Mouse (Mus musculus) embryo, embryonic 11.5 days (tissue): ENCODE results near the gene Tfeb.

ENCODE experiments used
- DNase-seq: peaks from one replicate; pipeline ENCODE4 v3.0.0-alpha.2; 2012; ENCODE audit warnings: low read depth, low spot score

Tfeb gene

DNA sequence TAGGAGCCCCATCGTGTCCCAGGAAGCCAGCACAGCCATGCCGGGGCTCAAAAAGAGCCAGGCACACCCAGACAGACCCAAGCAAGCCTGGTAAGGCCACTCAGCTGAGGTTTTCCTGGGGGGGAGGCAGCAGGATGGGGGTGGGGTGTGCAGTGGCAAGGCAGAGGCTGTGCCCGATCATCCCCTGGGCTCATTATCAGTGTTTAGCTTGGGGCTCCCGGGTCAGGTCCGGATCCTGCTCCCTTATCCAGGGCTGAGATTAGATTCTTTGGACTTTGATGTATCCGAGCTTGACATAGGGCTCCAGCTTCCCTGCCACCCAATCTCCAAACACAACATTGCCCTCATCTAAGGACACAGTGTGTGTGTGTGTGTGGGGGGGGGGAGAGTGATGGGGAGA lies 24.9 kb upstream of the Tfeb start:
- no peak for DNase-seq

DNA sequence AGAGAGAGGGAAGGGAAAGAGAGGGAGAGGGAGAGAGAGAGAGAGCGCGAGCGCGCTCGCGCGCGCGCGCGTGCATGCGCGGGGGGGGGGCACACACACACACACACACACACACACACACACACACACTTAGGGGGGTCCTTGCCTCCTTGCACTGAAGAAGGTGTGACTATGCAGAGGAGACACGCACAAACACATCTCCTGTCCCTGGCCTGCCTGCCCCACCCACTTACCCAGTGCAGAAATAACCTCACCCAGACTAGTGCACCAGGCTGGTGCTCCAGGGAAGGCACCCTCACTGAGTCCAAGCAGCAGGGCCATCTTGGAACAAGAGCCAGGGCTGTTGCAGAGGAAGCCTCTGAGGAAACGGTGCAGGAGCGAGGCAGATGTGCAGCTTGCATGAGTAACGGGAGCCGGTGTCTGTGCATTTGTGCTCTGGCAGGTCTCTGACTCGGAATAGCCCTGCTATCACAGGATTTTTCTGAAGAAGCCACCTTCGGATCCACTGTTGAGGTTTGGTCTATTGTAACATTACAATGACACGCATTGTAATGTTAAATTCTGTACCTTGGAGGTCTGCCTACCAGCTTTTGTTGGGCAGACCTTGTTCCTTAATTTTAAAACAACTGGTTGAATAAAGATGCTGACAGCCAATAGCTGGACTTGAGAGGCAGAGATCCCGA lies 23.8 kb upstream of the Tfeb start:
- DNase-seq = no peak

DNA sequence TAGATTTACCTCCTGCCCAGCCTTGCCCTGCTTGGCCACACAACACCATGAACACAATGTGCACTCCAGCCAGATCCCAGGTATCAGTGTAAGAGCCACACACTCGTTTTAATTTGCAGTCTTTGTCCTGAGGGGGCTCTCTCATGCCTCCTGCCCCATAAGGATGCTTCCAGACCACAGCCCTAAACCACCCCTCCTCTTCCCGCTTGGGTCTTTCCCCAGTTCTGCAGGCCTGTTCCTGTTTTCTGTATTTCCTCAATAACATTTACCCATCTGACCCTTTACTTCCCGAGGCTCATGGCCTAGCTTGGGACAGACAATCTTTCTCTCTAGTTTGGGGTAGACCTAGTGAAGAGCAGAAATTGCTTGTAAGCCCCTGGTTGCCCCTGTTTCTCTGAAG lies 21.8 kb upstream of the Tfeb start:
- DNase-seq = no peak

DNA sequence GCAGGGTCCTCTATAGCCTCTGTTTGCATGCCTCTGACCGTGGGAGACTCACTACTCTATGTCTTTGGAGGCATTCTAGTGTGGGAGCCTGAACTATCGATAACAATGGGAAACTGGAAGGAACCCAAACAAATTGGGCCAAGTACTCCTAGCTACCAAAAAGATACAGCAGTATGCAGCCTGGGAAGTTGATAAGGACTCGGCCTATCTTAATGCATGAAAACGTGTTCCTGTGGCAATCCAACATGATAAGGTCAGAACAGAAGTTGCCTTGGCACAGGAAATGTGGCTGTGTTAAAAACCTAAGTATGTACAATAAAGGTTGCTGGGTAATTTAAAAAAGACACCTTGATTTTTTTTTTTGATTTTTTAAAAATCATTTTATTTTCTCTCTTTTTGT lies 15.6 kb upstream of the Tfeb start:
- DNase-seq = no peak

DNA sequence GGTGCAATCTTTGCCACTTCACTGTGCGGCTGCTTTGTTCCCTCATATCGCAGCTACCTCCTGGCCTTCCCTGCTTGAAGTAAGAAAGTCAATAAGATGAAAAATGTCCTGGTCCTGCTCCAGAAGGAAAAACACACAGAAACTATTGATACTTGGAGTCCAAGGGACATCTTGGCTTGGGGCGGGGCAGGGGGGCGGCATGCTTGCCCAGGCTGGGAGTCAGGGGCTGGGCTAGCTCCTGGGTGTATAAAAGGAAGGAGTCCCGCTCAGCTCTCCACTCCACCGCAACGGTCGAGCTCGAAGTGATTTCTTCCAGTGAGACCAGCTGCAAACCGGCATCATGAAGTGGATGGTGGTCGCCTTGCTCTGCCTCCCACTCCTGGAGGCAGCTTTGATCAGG lies 10.3 kb upstream of the Tfeb start, which contains the start of gene Pgc:
TSS of gene Pgc (plus strand) at position 277 of the 400 bp plus-strand sequence.
- DNase-seq = no peak

DNA sequence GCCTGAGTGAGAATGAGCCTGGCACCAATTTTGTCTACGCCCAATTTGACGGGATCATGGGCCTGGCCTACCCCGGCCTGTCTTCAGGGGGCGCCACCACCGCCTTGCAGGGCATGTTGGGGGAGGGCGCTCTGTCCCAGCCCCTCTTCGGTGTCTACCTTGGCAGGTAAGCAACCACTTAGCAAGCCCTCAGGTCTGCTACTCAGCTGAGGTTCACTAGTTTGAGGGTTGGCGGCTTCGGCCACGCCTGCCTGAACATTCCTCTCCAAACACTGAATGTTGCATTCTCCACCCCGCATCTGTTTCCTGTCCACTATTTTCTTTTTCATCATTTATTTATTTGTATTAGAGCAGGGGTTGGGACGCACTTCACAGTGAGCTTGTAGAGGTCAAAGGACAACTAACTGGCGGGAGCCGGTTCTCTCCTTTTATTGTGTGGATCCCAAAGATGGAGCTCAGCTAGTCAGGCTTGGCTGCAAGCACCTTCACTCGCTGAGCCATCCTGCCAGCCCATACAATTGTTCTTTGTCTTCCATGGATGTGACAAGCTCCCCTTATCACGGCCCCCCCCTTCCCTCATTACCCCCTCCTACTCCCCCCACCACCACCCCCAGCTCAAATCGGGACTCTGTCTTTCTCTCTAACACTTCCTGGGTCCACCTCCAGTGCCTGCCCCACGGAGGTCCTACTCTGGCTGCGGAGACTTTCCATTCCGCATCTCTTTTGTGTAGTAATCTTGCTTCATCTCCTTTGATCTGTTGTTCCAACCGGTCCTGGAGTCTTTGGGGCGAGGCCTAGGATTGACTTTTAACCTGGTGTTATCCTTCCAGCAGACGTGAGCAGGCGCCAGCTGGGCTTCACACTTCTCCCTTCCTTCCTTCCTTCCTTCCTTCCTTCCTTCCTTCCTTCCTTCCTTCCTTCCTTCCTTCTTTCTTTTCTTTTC lies 5.9 kb upstream of the Tfeb start:
- DNase-seq = no peak

DNA sequence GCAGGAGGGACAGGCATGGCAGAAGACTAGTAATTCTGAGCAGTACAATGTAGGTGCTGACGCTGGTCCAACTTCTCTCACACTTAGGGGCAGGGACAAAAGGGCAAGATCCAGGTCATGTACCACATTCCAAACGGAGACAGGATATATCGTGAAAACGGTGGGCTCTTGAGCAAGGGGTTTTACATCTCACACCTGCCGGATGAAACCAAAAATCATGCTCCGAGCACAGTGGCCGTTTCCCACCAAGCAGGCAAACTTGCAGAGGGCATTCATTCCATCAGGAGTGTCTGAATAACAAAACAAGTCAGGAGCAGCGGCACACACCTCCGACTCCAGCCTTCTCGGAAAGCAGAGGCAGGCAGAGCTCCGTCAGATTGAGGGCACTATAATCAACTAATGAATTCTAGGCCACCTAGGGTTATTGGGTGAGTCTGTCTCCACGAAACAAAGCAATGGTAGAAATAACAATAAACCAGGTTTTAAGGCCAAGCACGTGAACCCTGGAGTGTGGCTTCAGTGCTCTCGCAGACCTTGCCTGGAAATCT lies 1.2 kb upstream of the Tfeb start:
- no peak for DNase-seq

DNA sequence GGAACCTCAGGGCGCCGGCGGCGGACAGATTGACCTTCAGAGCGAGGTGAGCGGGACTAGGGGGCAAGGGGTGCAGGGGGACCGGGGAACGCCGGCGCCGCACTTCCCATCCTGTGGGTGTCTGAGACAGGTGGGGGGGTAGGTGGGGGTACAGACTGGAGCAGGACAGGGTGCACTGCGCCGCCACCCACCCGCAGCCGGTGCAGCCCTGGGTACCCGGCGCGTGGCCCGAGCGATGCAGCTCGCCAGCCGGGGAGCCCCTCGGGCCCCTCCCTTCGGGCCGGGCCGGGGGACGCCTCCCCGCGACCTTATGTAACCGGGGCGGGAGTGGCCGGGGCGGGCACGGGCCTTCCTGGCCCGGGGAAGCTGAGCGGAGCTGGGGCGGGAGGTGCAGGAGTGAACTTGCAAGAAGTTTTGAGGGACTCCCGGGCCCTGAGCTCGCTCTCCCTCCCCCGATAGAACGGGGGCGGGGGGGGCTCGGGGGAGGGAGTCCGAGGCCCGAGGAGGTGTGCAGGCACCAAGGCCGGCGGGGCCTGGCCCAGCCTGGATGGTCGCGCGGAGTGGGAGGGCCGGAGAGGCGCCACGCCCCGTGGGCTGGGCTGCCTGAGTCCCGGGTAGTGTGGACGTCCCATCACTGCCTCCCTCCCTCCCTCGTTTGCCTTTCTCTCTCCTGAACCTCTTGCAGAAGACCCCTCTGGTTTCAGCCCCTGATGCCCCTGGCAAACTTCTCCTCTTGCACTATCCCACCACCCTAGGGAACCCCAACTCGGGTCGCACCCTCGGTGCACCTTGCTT lies 638 bp downstream of the Tfeb start:
- DNase-seq = peak; percentile 46

DNA sequence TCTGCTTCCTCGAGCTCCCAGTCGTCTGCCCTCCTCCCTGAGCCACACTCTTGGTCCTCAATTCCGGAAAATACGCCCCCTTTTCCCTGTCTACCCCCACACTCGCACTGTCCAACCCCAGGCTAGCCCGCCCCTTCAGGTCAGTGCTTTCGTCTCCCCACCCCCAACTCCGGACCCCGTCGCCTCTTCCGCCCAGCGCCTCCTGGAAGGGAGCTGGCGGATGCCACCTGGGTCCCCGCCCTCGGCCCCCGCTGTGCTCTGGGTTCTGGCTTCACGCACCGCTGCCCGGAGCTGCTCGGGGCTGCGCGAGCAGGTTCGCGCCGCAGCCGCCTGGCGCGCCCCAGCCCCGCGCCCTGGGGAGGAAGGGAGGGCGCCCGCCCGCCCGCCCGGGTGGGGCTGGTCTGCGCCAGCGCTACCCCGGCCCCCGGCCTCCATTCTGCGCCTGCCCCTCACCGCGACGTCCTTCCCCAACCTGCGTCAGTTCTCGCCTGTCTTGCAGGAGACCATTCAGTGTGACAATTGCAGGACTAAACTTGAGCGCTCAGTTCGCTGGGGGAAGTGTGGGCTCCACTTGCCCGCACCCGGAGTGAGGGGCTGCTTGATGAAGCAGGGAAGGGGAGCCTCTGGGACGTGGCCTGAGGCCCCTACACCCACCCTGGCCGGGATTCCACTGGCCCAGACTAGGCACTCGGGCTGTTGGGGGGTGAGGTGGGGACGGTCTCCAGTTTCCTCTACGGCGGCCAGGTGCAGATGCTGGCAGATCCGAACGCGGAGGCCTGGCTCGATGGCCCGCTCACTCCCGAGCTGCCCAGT lies 1.4 kb downstream of the Tfeb start:
- DNase-seq = no peak

DNA sequence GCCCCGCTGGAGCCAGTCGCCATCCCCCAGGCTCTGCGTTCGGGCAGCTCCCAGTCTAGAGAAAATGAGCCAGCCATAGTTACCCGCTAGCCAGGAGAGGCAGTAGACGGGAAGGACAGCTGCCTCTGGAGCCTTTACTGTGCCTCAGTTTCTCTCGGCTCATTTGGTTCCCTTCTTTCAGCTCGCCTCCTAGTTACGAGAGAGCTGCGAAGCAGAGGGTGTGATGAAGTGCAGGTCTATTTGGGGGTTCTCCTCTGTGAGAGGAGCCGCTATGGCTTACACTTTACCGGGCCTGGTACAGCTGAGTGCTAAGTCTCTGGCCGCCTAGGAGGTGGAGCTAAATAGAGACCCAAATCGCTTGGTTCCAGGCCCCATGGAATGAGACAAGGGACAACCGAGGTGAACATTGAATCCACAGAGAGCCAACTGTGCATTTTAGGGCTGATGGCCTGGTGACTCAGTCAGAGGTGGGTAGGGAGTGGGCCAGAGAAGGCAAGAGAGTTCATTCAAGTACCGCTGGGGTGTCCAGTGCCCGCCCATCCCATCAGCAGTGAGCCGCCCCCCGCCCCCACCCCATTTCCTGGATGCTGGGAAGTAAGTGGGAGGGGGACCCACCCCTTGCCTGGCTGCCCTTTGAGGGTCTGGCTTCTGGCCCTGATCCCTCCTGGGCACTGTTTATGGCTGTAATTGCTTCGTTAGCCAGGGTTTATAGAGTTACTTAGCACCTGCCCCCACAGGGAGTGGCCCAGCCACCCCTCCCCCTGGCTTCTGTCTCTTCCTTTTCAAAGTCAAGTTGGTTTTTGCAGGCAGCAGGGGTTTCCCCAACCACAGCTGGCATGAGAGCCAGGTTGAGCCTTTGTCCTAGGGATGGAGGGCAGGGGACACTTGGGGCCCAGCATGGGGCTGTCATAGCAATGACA lies 2.3 kb downstream of the Tfeb start:
- DNase-seq = no peak

DNA sequence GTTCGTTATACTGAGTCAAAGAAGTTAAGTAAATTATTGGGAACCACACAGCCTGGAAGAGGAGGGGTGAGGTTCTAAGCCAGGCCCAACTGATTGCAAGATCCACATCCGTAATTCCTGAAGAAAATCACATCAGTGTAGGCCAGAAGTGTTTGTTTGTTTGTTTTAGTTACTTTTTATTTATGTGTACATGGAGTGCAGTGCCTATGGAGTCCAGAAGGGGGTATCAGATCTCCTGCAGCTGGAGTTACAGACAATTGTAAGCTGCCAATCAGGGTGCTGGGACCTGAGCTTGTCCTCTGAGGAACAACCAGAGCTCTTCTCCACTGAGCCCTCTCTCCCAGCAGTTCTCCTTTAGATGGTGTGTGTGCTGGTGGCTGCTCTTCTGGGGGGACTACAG lies 3.4 kb downstream of the Tfeb start:
- no peak for DNase-seq

DNA sequence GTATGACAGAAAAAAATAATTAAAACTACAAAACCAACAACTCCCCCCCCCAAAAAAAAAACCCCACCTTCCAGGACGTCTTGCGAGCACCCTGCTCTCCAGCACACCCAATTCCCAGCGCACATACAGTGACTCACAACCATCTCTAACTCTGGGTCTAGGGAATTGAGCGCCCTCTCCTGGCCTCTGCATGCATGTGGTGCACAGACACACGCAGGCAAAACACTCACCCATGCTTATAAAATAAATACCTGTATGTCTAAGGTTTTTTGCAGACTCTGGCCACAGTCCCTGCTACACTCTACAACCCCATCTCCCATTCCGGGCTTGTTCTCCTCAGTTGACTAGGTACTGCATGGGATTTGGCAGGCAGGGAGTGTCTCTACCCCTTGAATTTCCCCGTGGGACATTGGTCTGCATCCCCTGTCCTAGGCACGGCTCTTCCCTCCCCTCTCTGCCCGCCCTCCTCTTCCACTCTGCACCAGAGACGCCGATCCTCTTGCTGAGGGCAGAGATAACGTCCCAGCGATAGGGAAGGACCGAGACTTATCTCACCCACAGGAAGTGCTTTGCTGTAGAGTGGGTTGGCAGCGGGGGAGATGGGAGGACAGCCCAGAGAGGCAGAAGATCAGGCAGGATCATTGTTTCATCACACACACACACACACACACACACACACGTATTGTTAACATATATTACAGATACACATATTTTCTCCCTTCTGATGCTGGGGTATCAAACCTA lies 6.3 kb downstream of the Tfeb start:
- no peak for DNase-seq

DNA sequence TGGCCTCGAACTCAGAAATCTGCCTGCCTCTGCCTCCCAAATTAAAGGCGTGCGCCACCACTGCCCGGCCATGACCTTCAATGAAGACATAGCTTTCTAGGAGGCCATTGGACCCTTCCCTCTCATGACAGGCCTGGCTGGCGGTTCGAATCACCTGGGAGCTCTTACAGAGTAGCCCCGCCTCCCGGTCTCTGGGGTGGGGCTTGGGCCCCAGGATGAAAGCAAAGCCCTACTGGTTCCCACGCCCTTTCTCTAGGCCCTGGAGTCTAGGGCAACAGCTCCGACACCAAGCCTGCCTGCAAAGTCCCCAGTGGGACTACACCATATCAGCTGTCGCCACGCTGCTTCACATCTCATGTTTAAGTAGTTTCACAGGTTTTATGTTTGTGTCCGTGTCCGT lies 7.3 kb downstream of the Tfeb start:
- DNase-seq = no peak

DNA sequence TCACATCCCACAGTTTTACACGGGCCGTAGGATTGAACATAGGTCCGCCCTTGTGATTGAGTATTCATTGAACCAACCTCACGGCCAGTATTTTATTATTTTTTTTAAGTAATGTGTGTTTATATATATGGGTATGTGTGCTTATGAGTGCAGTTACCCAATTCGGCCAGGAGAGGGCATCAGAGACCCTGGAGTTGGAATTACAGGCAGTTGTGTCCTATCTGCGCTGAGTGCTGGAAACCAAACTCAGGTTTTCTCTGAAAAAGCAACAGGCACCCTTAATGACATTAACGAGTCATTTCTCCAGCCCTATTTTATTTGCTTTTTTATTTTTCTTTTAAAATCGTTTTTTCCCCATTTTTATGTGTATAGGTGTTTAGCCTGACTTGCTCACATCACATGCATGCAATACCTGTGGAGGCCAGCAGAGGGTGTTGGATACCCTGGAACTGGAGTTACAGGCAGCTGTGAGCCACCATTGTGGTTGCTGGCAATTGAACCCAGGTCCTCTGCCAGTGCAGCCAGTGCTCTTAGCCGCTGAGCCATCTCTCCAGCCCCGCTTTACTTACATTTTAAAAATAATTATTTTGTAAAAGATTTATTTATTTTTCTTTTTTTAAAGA lies 8.0 kb downstream of the Tfeb start:
- DNase-seq = no peak

DNA sequence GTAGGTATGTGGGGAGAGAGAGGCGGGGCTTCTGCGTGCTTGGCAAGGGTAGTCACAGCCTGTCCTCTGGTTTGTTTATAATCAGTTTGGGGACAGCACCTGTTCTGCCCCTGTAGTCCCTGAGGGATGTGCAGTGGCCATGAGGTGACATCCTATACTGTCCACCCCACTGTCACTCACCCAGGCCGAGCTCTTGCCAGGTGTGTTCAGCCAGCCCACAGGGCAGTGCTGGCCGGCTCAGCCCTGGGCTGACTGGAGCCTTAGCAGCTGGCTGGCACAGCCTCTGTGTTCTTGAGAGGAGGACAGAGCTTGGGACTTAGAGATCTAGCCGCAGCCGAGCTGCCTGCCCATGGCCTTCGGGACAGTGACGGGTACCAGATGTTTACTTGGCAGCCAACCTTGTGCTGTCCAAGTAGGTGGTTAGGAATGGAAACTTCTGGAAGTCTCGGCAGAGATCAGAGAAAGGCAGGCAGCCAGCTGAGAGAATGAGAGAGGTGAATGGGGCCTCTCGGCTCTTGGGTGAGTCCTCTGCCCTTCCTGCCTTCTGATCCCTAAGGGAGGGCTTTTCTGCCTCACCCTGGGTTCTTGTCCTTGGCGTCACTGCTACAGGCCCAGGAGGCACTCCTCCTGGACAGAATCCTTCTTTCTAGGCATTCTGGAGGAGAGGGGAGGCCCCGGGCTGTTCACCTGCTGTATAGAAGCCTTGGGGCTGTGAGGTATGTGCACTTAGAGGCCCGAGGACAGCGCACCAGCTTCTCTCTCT lies 12.1 kb downstream of the Tfeb start:
- no peak for DNase-seq

DNA sequence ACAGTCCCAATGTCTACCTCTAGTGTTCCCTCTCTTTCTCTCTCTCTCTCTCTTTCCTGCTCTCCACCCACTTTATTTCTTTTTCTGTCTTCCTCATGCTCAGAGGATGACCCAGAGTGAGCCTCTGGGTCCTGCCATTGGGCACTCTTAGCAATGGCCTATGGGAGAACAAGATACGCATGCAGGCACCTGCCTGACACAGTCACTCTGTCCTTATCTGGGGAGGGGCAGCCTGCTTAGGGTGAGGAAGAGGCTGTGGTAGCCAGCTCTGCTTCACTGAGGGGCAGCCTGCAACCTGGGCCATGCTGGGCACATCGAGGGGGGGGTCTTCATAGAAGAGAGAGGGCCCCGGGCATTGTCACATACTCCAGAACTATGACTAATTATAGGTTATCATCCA lies 12.8 kb downstream of the Tfeb start:
- no peak for DNase-seq

DNA sequence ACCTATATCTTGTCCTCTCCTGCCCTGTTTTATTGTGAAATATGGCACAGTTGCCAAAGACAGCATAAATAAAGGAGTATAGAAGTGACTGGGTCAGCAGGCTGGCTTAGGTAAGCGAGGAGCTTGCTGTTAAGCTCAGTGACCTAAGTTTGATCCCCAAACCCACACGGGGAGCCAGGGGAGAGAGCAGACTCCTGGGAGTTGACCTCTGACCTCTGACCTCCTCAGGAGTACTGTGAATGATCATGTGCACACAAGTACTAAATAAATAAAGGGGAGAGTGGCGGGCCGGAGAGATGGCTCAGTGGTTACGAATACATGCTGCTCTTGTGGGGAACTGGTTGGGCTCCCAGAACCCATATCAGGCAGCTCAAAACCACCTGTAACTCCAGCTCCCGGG lies 13.3 kb downstream of the Tfeb start:
- DNase-seq = no peak

DNA sequence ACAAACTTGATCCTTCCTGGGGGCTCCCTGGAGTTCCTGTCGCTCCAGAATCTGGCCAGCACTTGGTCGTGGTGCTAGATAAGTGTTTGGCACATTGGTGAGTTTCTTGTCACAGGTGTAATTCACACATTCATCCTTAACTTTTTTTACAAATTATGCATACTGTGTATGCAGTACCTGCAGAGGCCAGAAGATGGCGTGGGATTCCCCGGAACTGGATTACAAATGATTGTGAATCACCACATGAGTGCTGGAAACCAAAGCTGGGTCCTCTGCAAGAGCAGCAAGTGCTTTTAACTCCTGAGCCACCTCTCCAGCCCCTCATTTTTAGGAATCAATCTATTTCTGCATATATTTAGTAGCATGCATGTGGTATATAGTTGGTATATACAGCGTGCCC lies 15.0 kb downstream of the Tfeb start:
- no peak for DNase-seq
